Mouse (Mus musculus) forebrain, embryonic 10.5 days (tissue): Measurements from ENCODE around the gene Gnb2. TPM values are rescaled to one million over a fixed set of nuclear protein-coding genes. Genes with fewer than 3 reads are reported as not detected.

Source experiments
- DNase-seq: peaks from one replicate; pipeline ENCODE4 v3.0.0-alpha.2; 2017; ENCODE audit warnings: low spot score; ENCODE audit errors: extremely low spot score
- H3K27ac ChIP-seq: fragments of 300-500 bp; sonication (generic); 2 replicates; pipeline ENCODE4 v1.5.1; 2016; ENCODE audit warnings: mild to moderate bottlenecking
- H3K27me3 ChIP-seq: fragments of 300-500 bp; sonication (generic); 2 replicates; pipeline ENCODE4 v1.6.1; 2016; ENCODE audit warnings: mild to moderate bottlenecking; ENCODE audit not compliant: poor library complexity, severe bottlenecking
- H3K36me3 ChIP-seq: fragments of 300-500 bp; sonication (generic); replicated peaks from 2 replicates; pipeline ENCODE4 v1.6.1; 2016; ENCODE audit warnings: mild to moderate bottlenecking, moderate library complexity
- H3K4me1 ChIP-seq: fragments of 300-500 bp; sonication (generic); 2 replicates; pipeline ENCODE4 v1.6.1; 2016
- H3K4me3 ChIP-seq: fragments of 300-500 bp; sonication (generic); 2 replicates; pipeline ENCODE4 v1.5.1; 2016; ENCODE audit warnings: mild to moderate bottlenecking, moderate library complexity
- H3K9me3 ChIP-seq: fragments of 300-500 bp; sonication (generic); 2 replicates; pipeline ENCODE4 v1.6.1; 2016; ENCODE audit warnings: mild to moderate bottlenecking, moderate library complexity
- WGBS: fragments of 180-500 bp; shearing (Covaris S2); methylation state at CpG from one replicate; pipeline ENCODE4 v1.1.7; 2016; 5-methylcytosine and 5-hydroxymethylcytosine counted together
- polyA plus RNA-seq: library from polyadenylated mRNA; unstranded; fragments of >200 nt; fragmentation: Nextera tagmentation; extraction: Ambion mirVana; gene quantifications from 2 replicates; pipeline ENCODE4 v1.2.1, GENCODE M21; 2016

Gnb2 gene
- polyA plus RNA-seq, 1 experiment from 2014 or later: 288 TPM

DNA sequence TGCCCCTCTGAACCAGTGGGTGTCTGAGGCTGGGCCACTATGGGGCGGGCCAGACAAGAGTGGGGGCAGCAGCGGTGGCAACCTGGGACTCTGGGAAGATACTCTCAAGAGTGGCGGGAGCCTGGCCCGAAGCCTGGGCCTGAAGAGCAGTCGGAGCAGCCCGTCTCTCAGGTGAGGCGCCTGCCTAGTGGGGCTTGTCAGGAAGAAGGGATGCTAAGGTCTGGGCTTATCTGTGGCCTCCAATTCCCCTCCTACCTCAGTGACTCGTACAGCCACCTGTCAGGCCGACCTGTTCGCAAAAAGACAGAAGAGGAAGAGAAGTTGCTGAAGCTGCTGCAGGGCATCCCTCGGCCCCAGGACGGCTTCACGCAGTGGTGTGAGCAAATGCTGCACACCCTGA is 8.6 kb downstream of the Gnb2 start:
- H3K4me3 ChIP-seq: no peak overlapping the region
- peaks cover 100% of the 10 kb centered on the region for H3K36me3 ChIP-seq
- H3K27ac ChIP-seq: no peak overlapping the region
- DNase-seq: no peak
- peaks cover 34% of the 10 kb centered on the region for H3K4me1 ChIP-seq
- 92% methylated on average over 13 of the region's 13 CpGs for WGBS
- H3K9me3 ChIP-seq: no peaks in the 10 kb centered on the region
- no peaks in the 10 kb centered on the region for H3K27me3 ChIP-seq

DNA sequence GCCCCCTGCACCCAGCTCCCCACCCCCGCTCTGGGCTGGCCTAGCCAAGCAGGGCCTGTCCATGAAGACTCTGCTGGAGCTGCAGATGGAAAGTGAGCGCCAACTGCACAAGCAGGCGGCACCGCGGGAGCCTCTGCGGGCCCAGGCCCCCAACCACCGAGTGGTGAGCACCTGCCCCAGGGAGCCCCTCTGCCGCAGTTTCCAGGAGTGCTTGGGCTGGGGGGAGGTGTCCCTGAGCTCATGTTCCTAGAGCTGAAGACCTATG is 9.1 kb downstream of the Gnb2 start:
- WGBS: 86% methylated on average over 8 of the region's 8 CpGs
- H3K9me3 ChIP-seq: no peaks in the 10 kb centered on the region
- H3K27me3 ChIP-seq: no peaks in the 10 kb centered on the region
- no peak for DNase-seq
- H3K4me1 ChIP-seq: peaks cover 29% of the 10 kb centered on the region
- no peak overlapping the region for H3K4me3 ChIP-seq
- 0 out of 2 replicates have a peak overlapping the region, but pooled peaks have one; percentile 6 for H3K27ac ChIP-seq
- peaks cover 100% of the 10 kb centered on the region for H3K36me3 ChIP-seq

DNA sequence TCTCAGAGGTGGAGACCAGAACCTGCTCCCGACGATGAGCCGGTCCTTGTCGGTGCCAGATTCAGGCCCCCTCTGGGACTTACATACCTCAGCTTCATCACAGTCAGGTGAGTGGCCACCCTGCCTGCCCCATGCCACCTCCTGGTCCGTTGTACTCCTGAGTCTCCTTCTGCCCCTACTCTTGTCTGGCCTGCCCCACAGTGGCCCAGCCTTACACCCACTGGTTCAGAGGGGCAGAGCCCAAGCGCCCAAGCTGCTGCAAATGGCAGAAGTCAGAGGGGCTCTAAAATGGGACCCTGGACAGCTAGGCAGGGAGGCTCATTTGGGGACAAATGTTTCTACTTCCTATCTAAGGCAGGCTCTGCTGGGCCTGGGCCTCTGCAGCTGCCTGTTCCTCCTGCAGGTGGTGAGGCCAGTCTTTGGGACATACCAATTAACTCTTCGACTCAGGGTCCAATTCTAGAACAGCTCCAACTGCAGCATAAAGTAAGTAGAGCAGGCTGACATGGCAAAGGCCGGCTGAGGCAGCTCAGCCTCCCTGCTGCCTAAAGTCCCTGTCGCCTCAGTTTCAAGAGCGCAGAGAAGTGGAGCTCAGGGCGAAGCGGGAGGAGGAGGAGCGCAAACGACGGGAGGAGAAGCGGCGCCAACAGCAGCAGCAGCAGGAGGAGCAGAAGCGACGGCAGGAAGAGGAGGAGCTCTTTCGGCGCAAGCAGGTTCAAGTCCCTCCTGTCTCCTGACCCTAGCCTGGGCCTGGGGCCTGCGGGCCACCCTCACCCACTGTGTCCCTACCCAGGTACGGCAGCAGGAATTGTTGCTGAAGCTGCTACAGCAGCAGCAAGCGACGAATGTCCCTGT is 9.7 kb downstream of the Gnb2 start:
- peaks cover 25% of the 10 kb centered on the region for H3K4me1 ChIP-seq
- peaks cover 100% of the 10 kb centered on the region for H3K36me3 ChIP-seq
- H3K27ac ChIP-seq: 0 out of 2 replicates have a peak overlapping the region, but pooled peaks have one; percentile 6
- WGBS: 84% methylated on average over 25 of the region's 25 CpGs
- H3K27me3 ChIP-seq: no peaks in the 10 kb centered on the region
- H3K9me3 ChIP-seq: no peaks in the 10 kb centered on the region
- no peak overlapping the region for H3K4me3 ChIP-seq
- DNase-seq: no peak

DNA sequence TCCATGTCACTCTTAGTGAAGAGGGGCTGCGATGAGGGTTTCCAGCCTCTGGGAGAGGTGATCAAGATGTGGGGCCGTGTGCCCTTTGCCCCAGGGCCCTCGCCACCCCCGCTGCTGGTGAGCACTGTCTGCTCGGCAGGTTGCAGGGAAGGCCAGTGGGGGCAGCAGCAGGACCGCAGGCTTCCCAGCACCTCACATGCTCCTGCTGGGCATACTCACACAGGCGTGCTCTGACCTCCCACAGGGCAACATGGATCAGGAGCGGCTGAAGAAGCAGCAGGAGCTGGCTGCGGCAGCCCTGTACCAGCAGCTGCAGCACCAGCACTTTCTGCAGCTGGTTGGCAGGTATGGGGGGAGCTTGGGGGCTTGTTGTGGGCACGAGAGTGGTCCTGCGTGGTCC is 10.6 kb downstream of the Gnb2 start:
- Histone ChIP-seq H3K27me3 (no peaks in the 10 kb centered on the region), H3K4me1 (peaks cover 17% of the 10 kb centered on the region), H3K4me3 (no peak overlapping the region), H3K27ac (no peak overlapping the region), H3K9me3 (no peaks in the 10 kb centered on the region), H3K36me3 (peaks cover 100% of the 10 kb centered on the region)
- no peak for DNase-seq
- 76% methylated on average over 11 of the region's 11 CpGs for WGBS

DNA sequence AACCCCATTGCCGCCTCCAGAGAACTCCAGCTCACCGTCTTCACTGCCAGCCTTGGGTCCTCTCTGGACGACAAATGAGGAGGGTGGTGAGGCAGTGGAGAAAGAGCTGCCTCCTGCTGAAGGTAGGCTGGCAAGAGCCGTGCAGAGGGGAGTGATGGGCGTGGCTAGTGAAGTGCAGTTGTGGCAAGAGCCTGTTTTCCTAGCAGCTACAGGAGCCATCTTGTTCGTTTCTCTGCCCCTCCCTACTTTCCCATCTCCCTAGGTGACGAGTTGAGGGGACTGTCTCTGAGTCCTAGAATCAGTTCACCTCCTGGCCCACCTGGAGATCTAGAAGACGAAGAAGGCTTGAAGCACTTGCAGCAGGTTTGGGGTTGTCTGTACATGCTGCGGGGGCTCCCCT is 11.4 kb downstream of the Gnb2 start:
- H3K9me3 ChIP-seq: no peaks in the 10 kb centered on the region
- H3K27ac ChIP-seq: no peak overlapping the region
- H3K27me3 ChIP-seq: no peaks in the 10 kb centered on the region
- WGBS: 85% methylated on average over 9 of the region's 9 CpGs
- DNase-seq: no peak
- H3K4me3 ChIP-seq: no peak overlapping the region
- peaks cover 10% of the 10 kb centered on the region for H3K4me1 ChIP-seq
- peaks cover 100% of the 10 kb centered on the region for H3K36me3 ChIP-seq

DNA sequence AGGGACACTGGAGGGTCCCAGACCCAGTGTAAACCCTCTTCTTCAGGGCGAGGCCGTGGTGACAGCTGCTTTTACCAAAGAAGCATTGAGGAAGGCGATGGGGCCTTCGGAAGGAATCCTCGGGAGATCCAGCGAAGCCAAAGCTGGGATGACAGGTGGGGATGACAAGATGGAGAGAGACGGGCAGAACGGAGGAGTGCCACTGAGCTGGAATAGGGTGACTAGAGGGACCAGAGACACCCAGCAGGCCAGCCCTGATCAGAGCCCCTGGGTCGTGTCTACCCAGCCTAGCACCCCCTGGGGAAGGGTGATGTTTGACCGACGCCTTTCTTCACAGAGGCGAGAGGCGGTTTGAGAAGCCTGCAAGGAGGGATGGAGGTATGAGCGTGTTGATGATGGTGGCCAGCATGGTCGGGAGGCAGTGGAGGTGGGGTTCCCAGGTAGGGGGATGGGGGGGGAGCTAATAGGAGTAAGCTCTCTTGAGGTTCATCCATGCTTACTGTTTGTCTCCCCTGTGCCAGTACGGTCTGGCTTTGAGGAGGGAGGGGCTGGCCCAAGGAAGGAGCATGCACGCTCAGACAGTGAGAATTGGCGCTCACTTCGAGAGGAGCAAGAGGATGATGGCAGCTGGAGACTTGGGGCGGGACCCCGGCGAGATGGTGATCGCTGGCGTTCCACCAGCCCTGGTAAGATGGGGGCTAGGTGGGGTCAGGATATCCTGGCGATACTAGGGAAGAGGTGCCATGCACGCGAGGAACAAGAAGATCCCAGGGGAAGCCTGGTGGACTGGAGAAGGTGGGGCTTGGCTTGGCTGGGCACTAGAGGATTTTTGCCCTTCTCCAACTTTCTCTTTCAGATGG is 13.4 kb downstream of the Gnb2 start:
- Histone ChIP-seq H3K4me3 (no peak overlapping the region), H3K27ac (no peak overlapping the region), H3K9me3 (no peaks in the 10 kb centered on the region), H3K36me3 (peaks cover 88% of the 10 kb centered on the region), H3K27me3 (no peaks in the 10 kb centered on the region), H3K4me1 (peaks cover 13% of the 10 kb centered on the region)
- no peak for DNase-seq
- WGBS: 95% methylated on average over 27 of the region's 27 CpGs

DNA sequence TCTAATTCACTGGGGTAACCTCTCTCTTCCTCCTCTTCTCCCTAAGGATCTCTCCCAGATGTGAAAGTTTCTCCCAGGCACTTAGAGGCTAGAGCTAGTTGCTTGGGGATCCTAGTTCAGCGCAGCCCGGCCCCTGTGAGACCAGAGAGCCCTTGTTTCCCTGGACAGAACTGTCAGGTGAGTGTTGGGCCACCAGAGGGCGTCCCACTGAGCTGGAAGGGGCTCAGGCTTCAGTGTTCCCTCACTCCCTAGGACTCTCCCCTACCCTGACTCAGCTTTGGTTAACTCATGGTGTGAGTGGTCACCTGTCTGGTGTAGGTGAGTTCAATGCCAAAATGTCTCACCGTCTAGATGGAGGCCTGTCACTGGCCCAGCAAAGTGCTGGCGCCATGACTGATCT is 14.9 kb downstream of the Gnb2 start, which contains the start of gene Gigyf1:
TSS of gene Gigyf1 (plus strand) at position 113 of the 400 bp plus-strand sequence.
- no peaks in the 10 kb centered on the region for H3K27me3 ChIP-seq
- DNase-seq: no peak
- WGBS: 79% methylated on average over 5 of the region's 5 CpGs
- H3K9me3 ChIP-seq: no peaks in the 10 kb centered on the region
- H3K36me3 ChIP-seq: peaks cover 88% of the 10 kb centered on the region
- no peak within 1 kb of the TSS for H3K4me3 ChIP-seq
- no peak within 1 kb of the TSS for H3K27ac ChIP-seq
- H3K4me1 ChIP-seq: peaks cover 26% of the 10 kb centered on the region

DNA sequence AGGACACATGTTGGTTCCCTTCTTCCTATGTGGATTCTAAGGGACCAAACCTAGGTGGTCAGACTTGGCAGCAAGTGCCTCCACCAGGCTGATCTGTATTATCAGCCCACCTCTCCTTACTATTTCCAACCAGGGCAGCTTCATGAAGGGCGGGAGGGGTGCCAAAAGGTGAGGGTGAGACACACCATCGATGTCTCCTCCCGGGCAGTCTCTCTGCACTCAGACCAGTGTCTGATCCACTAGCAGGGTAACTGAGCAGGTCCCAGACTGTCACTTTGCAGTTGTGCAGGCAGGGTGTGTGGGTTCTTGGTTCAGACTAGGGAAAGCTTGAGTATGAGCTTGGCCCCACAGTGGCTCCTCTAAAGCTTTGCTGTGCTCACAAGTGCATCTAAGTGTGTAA is 18.5 kb downstream of the Gnb2 start:
- 95% methylated on average over 3 of the region's 3 CpGs for WGBS
- H3K4me1 ChIP-seq: peaks cover 57% of the 10 kb centered on the region
- H3K4me3 ChIP-seq: no peak overlapping the region
- DNase-seq: no peak
- peaks cover 57% of the 10 kb centered on the region for H3K36me3 ChIP-seq
- H3K27ac ChIP-seq: no peak overlapping the region
- H3K27me3 ChIP-seq: no peaks in the 10 kb centered on the region
- H3K9me3 ChIP-seq: no peaks in the 10 kb centered on the region

DNA sequence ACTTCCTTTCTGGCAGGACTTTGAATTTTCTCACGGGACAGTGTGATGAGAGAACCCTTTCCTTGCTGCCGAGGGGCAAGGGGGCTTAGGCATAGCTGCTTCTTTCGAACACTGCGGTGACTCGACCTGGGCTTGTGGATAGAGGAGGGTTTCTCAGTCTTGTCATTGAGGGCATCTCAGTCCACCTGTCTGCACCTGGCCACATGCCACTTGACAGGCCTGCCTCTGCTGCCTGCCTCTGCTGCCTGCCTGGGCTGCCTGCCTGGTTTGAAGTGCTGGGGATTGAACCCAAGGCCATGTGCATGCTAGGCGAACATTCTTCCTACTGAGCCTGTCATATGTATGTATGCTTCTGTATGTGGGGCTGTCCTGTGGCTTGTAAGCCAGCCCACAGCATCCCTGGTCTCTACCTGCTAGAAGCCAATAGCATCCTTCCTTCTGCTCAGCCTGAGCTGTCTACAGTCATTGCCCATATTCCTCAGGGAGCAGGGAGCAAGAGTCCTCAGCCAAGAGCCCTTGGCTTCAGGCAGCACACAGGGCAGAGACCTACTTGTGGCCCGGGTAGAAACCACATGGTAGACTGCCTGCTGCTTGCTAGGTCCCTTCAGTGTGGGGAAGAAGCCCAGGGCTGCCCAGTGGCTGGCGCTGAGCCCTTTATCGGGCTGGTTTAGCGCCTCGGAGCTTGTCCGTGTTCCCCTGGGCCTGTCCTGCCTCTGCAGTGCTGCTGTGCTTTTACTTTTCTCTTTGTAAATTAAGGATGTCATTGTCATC is 19.2 kb downstream of the Gnb2 start:
- H3K36me3 ChIP-seq: peaks cover 51% of the 10 kb centered on the region
- H3K9me3 ChIP-seq: no peaks in the 10 kb centered on the region
- no peaks in the 10 kb centered on the region for H3K27me3 ChIP-seq
- peaks cover 62% of the 10 kb centered on the region for H3K4me1 ChIP-seq
- H3K4me3 ChIP-seq: peak overlapping the region; percentile 5; the same call in 1 of the 2 replicates
- WGBS: 91% methylated on average over 12 of the region's 12 CpGs
- H3K27ac ChIP-seq: peak overlapping the region; percentile 37; the same call in 1 of the 2 replicates
- no peak for DNase-seq

DNA sequence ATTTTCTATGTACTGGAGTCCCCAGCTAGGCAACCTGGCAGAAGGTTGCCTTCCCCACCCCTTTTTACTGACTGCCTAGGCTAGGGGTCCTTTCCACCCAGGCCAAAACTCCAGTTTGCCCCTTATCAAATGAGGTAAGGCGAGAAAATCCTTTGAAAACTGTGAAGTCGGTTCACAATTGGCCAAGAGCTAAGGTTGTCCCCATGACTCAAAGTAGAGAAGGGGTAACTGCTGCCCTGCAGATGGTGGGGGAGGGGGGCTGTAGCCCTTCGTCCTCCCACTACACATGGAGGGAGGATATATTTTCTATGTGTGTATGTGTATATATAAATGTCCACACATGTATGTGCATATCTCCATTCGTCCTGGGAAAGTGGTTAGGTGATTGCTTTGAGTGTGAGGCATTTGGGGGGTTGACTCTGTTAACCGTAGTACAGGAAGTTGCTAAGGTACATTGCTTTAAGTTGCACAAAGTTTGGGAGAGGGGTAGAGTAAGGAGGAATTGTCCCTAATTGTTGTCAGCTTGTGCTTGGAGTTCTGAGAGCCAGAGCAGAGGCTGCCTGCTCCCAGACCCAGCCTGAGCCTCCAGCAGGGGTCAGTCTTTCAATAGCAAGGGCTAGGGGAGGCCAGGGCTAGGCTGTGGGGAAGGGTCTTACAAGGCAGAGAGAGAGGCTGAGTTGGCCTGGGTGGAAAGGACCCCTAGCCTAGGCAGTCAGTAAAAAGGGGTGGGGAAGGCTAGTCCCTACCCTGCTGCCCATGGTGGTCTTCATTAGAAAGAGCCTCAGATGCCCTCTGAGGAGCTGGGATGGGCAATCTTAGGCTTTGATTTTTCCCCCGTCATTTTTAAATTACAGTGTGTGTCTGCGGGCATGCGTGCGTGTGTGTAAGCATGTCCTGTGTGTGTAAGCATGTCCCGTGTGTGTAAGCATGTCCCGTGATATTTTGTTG is 20.2 kb downstream of the Gnb2 start:
- Histone ChIP-seq H3K9me3 (no peaks in the 10 kb centered on the region), H3K27ac (no peak overlapping the region), H3K4me1 (peaks cover 62% of the 10 kb centered on the region), H3K4me3 (peak overlapping the region; percentile 85; the same call in 1 of the 2 replicates), H3K36me3 (peaks cover 40% of the 10 kb centered on the region), H3K27me3 (no peaks in the 10 kb centered on the region)
- peak; percentile 62 for DNase-seq
- 83% methylated on average over 11 of the region's 11 CpGs for whole genome bisulfite sequencing

DNA sequence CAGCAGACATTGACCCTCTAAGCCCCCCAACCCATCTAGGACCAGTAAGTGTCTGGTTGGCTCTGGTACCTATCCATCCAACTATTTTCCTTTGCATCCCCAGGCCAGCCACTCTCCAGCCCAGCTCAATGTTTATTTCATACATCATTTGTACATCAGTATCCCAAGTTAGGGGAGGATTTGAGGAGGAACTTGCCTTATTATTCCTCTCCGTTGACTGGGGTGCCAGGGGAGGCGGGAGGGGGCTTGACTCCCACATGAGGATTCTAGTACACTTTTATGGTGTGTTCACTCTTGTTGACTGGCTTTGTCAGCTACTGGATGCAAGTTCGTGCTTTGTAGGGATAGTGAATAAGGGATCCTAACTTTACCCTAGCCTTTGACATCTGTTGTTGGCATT is 21.6 kb downstream of the Gnb2 start:
- Histone ChIP-seq H3K4me1 (peaks cover 62% of the 10 kb centered on the region), H3K36me3 (peaks cover 27% of the 10 kb centered on the region), H3K4me3 (peak overlapping the region; percentile 85), H3K27ac (peak overlapping the region; percentile 96), H3K9me3 (no peaks in the 10 kb centered on the region), H3K27me3 (no peaks in the 10 kb centered on the region)
- DNase-seq: no peak
- 81% methylated on average over 3 of the region's 3 CpGs for WGBS
